Mouse (Mus musculus): ENCODE data around the gene Neb. TPM values are rescaled to one million over a fixed set of nuclear protein-coding genes. Genes with fewer than 3 reads are reported as not detected.
"Not testable (repeated sequence)": the region's sequence is repeated elsewhere in the genome, so short reads cannot be mapped to it uniquely, and the experiment has no call there.

The Neb gene
- polyA plus RNA-seq, 1 experiment from 2014 or later = 0.50 TPM

DNA sequence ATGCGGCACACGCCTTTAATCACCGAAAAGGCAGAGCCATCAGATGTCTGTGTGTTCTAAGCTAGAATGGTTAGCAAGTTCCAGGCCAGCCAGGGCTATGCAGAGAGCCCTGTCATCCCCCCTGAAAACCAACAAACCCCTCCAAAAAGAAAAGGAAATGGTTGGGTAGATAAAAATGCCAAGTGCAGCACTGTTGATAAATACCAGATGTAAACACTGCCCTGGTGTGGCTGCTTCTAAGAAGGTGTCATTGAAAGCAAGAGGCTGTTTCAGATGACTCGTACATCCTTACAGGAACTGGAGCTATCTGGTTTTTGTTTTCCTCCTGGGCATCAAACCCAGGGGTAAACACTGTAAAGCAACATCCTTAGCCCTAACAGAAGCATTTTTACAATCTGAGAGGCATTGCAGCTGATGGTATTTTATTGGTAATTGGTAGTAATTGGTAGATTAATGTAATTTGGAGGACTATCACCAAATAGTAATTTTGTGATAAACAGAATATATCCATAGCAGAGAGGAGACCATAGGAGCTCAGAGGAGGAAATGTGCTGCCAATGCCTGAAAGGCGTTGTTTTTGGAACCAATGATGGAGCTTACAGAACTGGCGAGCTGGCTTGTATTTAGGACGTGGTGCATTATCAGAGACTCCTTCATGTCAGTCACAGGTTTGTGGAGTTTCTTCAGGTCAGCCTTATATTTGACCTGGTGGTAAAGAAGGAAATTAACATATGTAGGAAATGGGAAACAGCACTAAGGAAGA, 208.8 kb downstream of the Neb start:
- H3K4me2 ChIP-seq = no peak overlapping the region
- no peak overlapping the region for H3K9ac ChIP-seq
- no peak overlapping the region for H3K27ac ChIP-seq
- H3K4me3 ChIP-seq = no peak overlapping the region
- H3K4me1 ChIP-seq = peaks cover 7% of the 10 kb centered on the region; the same call in 1 of the 2 replicates
- H3K9me3 ChIP-seq (replicated peaks) = no peaks in the 10 kb centered on the region
- H3K36me3 ChIP-seq = no peaks in the 10 kb centered on the region
- H3K27me3 ChIP-seq (replicated peaks) = no peaks in the 10 kb centered on the region
- ATAC-seq = no peak
- WGBS (ENCODE audit: insufficient replicate concordance) = 52% methylated on average over 7 of the region's 7 CpGs

DNA sequence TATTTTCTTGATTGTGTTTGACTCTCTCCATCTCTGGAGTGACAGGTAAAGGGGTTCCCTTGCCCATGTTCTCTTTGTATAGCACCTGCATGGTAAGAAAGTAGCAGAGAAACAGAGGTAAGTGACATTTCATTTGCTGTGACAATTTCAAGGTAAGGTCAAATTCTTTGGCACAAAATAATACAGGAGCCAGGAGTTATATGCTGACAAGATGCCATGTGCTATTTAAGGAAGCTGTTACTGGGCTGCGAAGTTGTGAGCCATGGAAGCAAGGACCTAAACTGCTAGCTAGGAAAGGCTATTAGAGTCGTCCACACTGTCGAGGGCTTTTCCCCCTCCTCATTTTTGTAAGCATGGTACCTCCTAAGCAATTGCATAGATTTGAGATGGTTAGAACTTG, 225.2 kb downstream of the Neb start:
- Histone ChIP-seq H3K27ac (no peak overlapping the region), H3K4me3 (no peak overlapping the region), H3K9me3 (replicated peaks) (no peaks in the 10 kb centered on the region), H3K9ac (no peak overlapping the region), H3K4me1 (no peaks in the 10 kb centered on the region), H3K27me3 (replicated peaks) (no peaks in the 10 kb centered on the region), H3K4me2 (no peak overlapping the region), H3K36me3 (no peaks in the 10 kb centered on the region)
- 68% methylated on average over 3 of the region's 3 CpGs for WGBS (ENCODE audit: insufficient replicate concordance)
- no peak for ATAC-seq

DNA sequence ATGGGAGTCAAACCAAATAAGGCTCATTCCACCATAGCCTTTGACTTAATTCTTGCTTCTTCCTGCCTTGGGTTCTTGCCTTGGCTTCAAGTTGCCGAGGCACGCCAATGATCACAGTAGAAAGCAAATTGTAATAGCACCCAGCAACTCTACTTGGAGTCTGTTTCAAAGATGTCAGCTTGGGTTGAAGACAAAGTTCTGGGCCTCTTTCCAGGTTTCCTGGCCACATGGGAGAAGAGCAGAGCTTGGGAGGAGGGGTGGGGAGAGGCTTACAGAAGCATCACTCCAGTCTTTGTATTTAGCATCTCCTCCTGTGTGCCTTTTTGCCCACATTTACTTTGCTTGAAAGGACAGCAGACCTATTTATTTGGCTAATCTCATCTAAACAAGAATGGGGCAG, 244.9 kb downstream of the Neb start:
- ATAC-seq = no peak
- H3K9ac ChIP-seq = no peak overlapping the region
- H3K4me2 ChIP-seq = no peak overlapping the region
- no peak overlapping the region for H3K27ac ChIP-seq
- H3K9me3 ChIP-seq (replicated peaks) = 0 out of 2 replicates have a peak, but pooled peaks cover 4% of the 10 kb centered on the region
- no peaks in the 10 kb centered on the region for H3K4me1 ChIP-seq
- no peak overlapping the region for H3K4me3 ChIP-seq
- H3K36me3 ChIP-seq = peaks cover 33% of the 10 kb centered on the region
- 89% methylated on average over 2 of the region's 2 CpGs for WGBS (ENCODE audit: insufficient replicate concordance)
- no peaks in the 10 kb centered on the region for H3K27me3 ChIP-seq (replicated peaks)

DNA sequence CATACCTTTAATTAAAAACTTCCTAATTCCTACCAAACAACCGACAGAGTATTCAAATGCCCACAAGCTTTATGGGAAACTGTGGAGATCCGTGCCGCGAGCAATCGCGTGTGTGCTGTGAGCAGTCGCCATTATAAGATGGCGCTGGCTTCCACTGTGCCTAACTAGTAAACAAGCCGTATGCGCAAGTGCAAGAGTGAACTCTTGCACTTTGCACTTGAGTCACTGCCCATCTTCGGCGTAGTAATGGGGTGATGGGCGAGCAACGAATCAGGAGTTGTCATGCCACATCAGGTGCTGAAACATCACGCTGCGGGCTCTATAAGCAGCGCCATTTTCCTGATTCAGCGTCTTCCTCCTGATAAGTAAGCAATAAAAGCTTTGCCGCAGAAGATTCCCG, 246.9 kb downstream of the Neb start:
- not testable (repeated sequence) for ATAC-seq
- peaks cover 13% of the 10 kb centered on the region; the same call in 1 of the 2 replicates for H3K9me3 ChIP-seq (replicated peaks)
- WGBS (ENCODE audit: insufficient replicate concordance) = 92% methylated on average over 20 of the region's 20 CpGs

DNA sequence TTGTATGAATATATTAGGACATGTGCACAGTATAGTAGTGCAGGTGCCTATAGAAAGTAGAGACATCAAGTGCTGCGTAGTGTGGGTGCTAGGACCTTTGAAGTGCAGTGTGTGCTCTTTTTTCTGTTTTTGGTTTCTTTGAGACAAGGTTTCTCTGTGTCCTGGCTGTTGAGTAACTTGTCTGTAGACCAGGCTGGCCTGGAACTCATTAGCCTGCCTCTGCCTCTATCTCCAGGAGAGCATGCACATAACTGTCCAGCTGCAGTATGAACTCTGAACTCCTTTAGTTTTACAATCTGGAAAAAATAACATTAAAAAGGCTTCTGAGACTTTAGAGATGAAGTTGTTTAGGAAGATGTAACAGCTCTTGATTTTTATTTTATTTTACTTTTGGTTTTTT, 264.2 kb downstream of the Neb start:
- H3K9me3 ChIP-seq (replicated peaks) = no peaks in the 10 kb centered on the region
- H3K4me2 ChIP-seq = no peak overlapping the region
- no peaks in the 10 kb centered on the region for H3K27me3 ChIP-seq (replicated peaks)
- H3K4me1 ChIP-seq = no peaks in the 10 kb centered on the region
- H3K27ac ChIP-seq = no peak overlapping the region
- no peak overlapping the region for H3K9ac ChIP-seq
- WGBS (ENCODE audit: insufficient replicate concordance) = 89% methylated on average over 1 of the region's 1 CpGs
- H3K36me3 ChIP-seq = peaks cover 97% of the 10 kb centered on the region
- ATAC-seq = no peak
- H3K4me3 ChIP-seq = no peak overlapping the region

More for the DNA sequence above, 246.9 kb downstream of the Neb start:
- H3K4me2 ChIP-seq; H3K27me3 ChIP-seq (replicated peaks); H3K27ac ChIP-seq; H3K4me3 ChIP-seq; H3K4me1 ChIP-seq; H3K9ac ChIP-seq: not testable (repeated sequence)
- H3K36me3 ChIP-seq = peaks cover 38% of the 10 kb centered on the region

Small RNAs within 50 kb of the gene (microRNA-seq; reads per million reads assigned to microRNA genes)
- gene Gm22095 = not detected

Other genes with a start within 250 kb of the Neb start
- 48.8 and 50.8 TPM in 2 replicates for gene Arl5a, start 46.4 kb upstream of the Neb start, polyA plus RNA-seq (2016; fragmentation: Nextera tagmentation; extraction: Ambion mirVana)